In the genomic region with DNA sequence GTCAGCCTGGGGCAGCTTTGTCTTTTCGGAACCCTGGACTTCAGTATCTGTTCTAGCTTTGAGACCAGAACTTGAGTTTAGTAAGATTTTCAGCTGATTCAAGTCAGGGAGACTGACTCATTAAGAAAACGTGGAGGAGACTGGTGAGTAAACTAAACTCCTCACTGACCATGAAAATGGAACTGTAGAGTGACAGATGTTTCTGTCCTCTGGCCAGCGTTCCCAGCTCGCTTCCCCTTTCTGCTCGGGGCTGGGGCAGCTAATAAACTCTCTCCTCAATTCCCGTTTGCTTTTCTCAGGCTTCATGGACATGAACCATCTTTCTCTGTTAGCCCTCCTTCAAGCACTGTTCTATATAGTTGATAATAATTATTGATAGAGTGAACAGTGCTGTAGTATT, we compare ENCODE assay signal across 12 mouse cellular contexts. TPM values are rescaled to one million over a fixed set of nuclear protein-coding genes. Genes with fewer than 3 reads are reported as not detected.
DNase-seq lines count a peak whose midpoint lies in the region; ATAC-seq and TF ChIP-seq lines count a peak whose summit lies in the region.
"Had no signal": no experiment of that assay in that cellular context is flagged by ENCODE, and none has a peak within 500 bp of the region (broad histone marks: within the 10 kb centered on the region; RNA-seq: fewer than 3 reads in every experiment).

No protein-coding gene starts in this region.

- H3K4me3 ChIP-seq in gastrocnemius, adult 2 months = peak overlapping the region; percentile 30
- no peak overlapping the region for H3K4me3 ChIP-seq in hindbrain, embryonic 14.5 days (replicated peaks; ENCODE audit: low read length)
- H3K4me3 ChIP-seq: erythroblast, embryonic 14.5 days had no signal

- no peak overlapping the region for H3K4me2 ChIP-seq in hindbrain, embryonic 14.5 days (replicated peaks)

- 75% methylated on average over 6 of the region's 6 CpGs for WGBS in hindbrain, embryonic 14.5 days

- DNase-seq in gastrocnemius, adult 2 months = peak; percentile 42
- DNase-seq in gastrocnemius, adult 8-10 months (ENCODE audit: low spot score in 2 of 2) = no peak
- DNase-seq in lung, postnatal 25 days (ENCODE audit: low spot score) = peak; percentile 41
- DNase-seq in lung, postnatal 10 days = no peak
- DNase-seq in skeletal muscle tissue, adult 2 months (ENCODE audit: low read depth, low spot score) = peak; percentile 25
- DNase-seq in hindbrain, embryonic 14.5 days (ENCODE audit: low spot score) = no peak
- no peak for DNase-seq in kidney, postnatal 36 days
- DNase-seq: cerebellum, adult 8-10 months had no signal

- H3K9me3 ChIP-seq in hindbrain, embryonic 14.5 days (ENCODE audit: control insufficient read depth, low read length) = no peaks in the 10 kb centered on the region

- peak overlapping the region; percentile 66 for H3K27ac ChIP-seq in gastrocnemius, adult 2 months
- H3K27ac ChIP-seq in hindbrain, embryonic 14.5 days = no peak overlapping the region

- peak; percentile 66 for ATAC-seq in granulocyte monocyte progenitor cell, adult 5-6 weeks (replicated peaks; ENCODE audit: poor library complexity, severe bottlenecking)
- ATAC-seq in hindbrain, embryonic 14.5 days (ENCODE audit: low FRiP score) = no peak
- ATAC-seq: intestine, embryonic 16.5 days had no signal

- H3K4me1 ChIP-seq in hindbrain, embryonic 14.5 days (replicated peaks; ENCODE audit: control insufficient read depth, insufficient read depth, low read length) = peaks cover 15% of the 10 kb centered on the region

- H3K36me3 ChIP-seq in hindbrain, embryonic 14.5 days (replicated peaks; ENCODE audit: control insufficient read depth, insufficient read depth) = no peaks in the 10 kb centered on the region

- intact Hi-C loops in gastrocnemius, adult 2 months (cut with DNase I) = no loop called here

- TF ChIP-seq CTCF in gastrocnemius, adult 2 months (IDR thresholded peaks at IDR 0.05) = no peak

- no peak overlapping the region for H3K9ac ChIP-seq in hindbrain, embryonic 14.5 days

- H3K27me3 ChIP-seq in hindbrain, embryonic 14.5 days (ENCODE audit: control insufficient read depth, insufficient read depth, low read length) = no peaks in the 10 kb centered on the region

RNA-seq across cellular contexts. Expression of a gene that starts 4.3 kb away (rescaled TPM):
- total RNA-seq in gastrocnemius, adult 2 months (2021) = 10 to 100 TPM; 11.6 to 20.1 TPM
- total RNA-seq in gastrocnemius, adult 8-10 months (2022) = 10 to 100 TPM in 3 of 4 experiments, 1 to 10 TPM in 1; 9.1 to 14.1 (median 12.1) TPM
- 26.4 and 37.5 TPM in 2 replicates for total RNA-seq in granulocyte monocyte progenitor cell, adult 5-6 weeks (2014; fragmentation: Nextera tagmentation)
- total RNA-seq in granulocyte monocyte progenitor cell, adult 5-6 weeks (2017) = 21.8 and 24.4 TPM in 2 replicates
- polyA plus RNA-seq in hindbrain, embryonic 14.5 days (2014; fragmentation: Nextera tagmentation; extraction: Ambion mirVana) = 10.4 and 12.3 TPM in 2 replicates

RNA-seq across cellular contexts. Expression of a gene that starts 50.2 kb away (rescaled TPM):
- total RNA-seq in gastrocnemius, adult 2 months (2021) = 10 to 100 TPM; 21.4 to 31.5 TPM
- total RNA-seq in gastrocnemius, adult 8-10 months (2022) = 10 to 100 TPM; 24.9 to 33.7 (median 25.5) TPM
- total RNA-seq in granulocyte monocyte progenitor cell, adult 5-6 weeks (2014; fragmentation: Nextera tagmentation) = 144 and 167 TPM in 2 replicates
- 393 and 465 TPM in 2 replicates for total RNA-seq in granulocyte monocyte progenitor cell, adult 5-6 weeks (2017)
- 147 and 156 TPM in 2 replicates for polyA plus RNA-seq in hindbrain, embryonic 14.5 days (2014; fragmentation: Nextera tagmentation; extraction: Ambion mirVana)

RNA-seq across cellular contexts. Expression of a gene that starts 59.6 kb away (rescaled TPM):
- total RNA-seq in gastrocnemius, adult 2 months (2021) = 100 to 1,000 TPM; 238 to 380 TPM
- 100 to 1,000 TPM; 273 to 345 (median 299) TPM for total RNA-seq in gastrocnemius, adult 8-10 months (2022)
- total RNA-seq in granulocyte monocyte progenitor cell, adult 5-6 weeks (2014; fragmentation: Nextera tagmentation) = 0.19 and 2.2 TPM in 2 replicates
- total RNA-seq in granulocyte monocyte progenitor cell, adult 5-6 weeks (2017) = 0.62 and 0.73 TPM in 2 replicates
- polyA plus RNA-seq in hindbrain, embryonic 14.5 days (2014; fragmentation: Nextera tagmentation; extraction: Ambion mirVana) = 0.16 and 0.17 TPM in 2 replicates
- polyA plus RNA-seq: liver, adult 2 months had no signal

Comparison
In these comparisons a context has a peak if more than half of its experiments do, and no peak if none do; other contexts are left out.
1. DNase-seq: peak in gastrocnemius, adult 2 months (single experiment), lung, postnatal 25 days (single experiment) and skeletal muscle tissue, adult 2 months (single experiment); none in gastrocnemius, adult 8-10 months (0 of 2), lung, postnatal 10 days (single experiment), hindbrain, embryonic 14.5 days (single experiment) and kidney, postnatal 36 days (0 of 2).
2. RNA of a gene that starts 50.2 kb away (total RNA-seq): 144 to 465 TPM in granulocyte monocyte progenitor cell, adult 5-6 weeks; 21.4 to 31.5 TPM in gastrocnemius, adult 2 months and 24.9 to 33.7 TPM in gastrocnemius, adult 8-10 months; every median in the first group is over 4 times any median in the second.
3. RNA of a gene that starts 59.6 kb away (total RNA-seq): 238 to 380 TPM in gastrocnemius, adult 2 months and 273 to 345 TPM in gastrocnemius, adult 8-10 months; 0.19 to 2.2 TPM in granulocyte monocyte progenitor cell, adult 5-6 weeks; every median in the first group is over 10 times any median in the second.